ENCODE assay signal across 8 mouse cellular contexts in the genomic region with DNA sequence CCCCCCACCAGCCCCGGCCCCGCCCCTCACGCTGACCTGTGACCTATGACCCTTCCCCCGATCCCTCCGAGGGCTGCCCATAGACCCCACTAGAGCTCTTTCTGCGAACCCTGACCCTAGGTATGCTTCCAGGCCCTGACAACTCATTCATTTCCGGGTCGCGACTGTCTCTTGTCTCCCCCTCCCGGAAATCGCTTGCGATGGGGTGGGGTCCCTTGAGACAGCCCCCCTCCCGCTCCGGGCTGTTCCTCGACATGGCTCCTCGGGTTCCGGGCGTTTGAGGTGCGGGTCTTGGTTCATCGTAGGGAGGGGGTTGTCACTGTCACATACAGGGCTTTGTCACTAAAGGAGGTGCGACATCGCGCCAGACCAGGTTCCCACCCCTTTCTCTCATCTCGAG. TPM values are rescaled to one million over a fixed set of nuclear protein-coding genes. Genes with fewer than 3 reads are reported as not detected.
DNase-seq lines count a peak whose midpoint lies in the region; ATAC-seq and TF ChIP-seq lines count a peak whose summit lies in the region.

No protein-coding gene starts in this region.

- no peaks in the 10 kb centered on the region for H3K9me3 ChIP-seq in heart, embryonic 13.5 days

- H3K4me1 ChIP-seq in heart, embryonic 13.5 days, result peaks cover 28% of the 10 kb centered on the region

- no peak for TF ChIP-seq CTCF in layer of hippocampus, adult 2 months (conservative IDR thresholded peaks at IDR 0.05)

- peak overlapping the region; percentile 72 for H3K4me3 ChIP-seq in layer of hippocampus, adult 2 months
- H3K4me3 ChIP-seq in heart, embryonic 13.5 days, result peak overlapping the region; percentile 69

- H3K27me3 ChIP-seq in heart, embryonic 13.5 days (replicated peaks), result no peaks in the 10 kb centered on the region

- ATAC-seq in heart, embryonic 13.5 days (ENCODE audit: extremely low read depth, insufficient number of reproducible peaks, low FRiP score, low TSS enrichment), result peak; percentile 12; the same call in 1 of the 2 replicates

- H3K9ac ChIP-seq in heart, embryonic 13.5 days, result peak overlapping the region; percentile 86

- peaks cover 52% of the 10 kb centered on the region for H3K36me3 ChIP-seq in heart, embryonic 13.5 days

- under 1% methylated on average over 23 of the region's 24 CpGs for WGBS in heart, embryonic 13.5 days

- H3K4me2 ChIP-seq in heart, embryonic 13.5 days, result peak overlapping the region; percentile 93

- peak in 1 of 2 experiments; percentile 48 for DNase-seq in layer of hippocampus, adult 2 months (ENCODE audit: low spot score in 2 of 2)
- DNase-seq in layer of hippocampus, adult 8-10 months (ENCODE audit: low spot score in 2 of 2), result no peak
- DNase-seq in cerebellum, adult 8-10 months, result peak; percentile 62
- DNase-seq in kidney, postnatal 14 days, result peak; percentile 61
- DNase-seq in lung, postnatal 10 days, result peak; percentile 70
- DNase-seq in right cerebral cortex, postnatal 10 days (ENCODE audit: low spot score in 2 of 2), result peak; percentile 87 to 92
- no peak for DNase-seq in urinary bladder, postnatal 36 days (ENCODE audit: low spot score in 2 of 2)

- peak overlapping the region; percentile 97 for H3K27ac ChIP-seq in layer of hippocampus, adult 2 months
- H3K27ac ChIP-seq in heart, embryonic 13.5 days (replicated peaks), result peak overlapping the region; percentile 53

RNA-seq across cellular contexts. Expression of gene Dda1, which starts 0.4 kb away (rescaled TPM):
- total RNA-seq in layer of hippocampus, adult 2 months (2021), result 10 to 100 TPM; 83.2 to 89.7 TPM
- 10 to 100 TPM; 74.9 to 82.2 (median 79.0) TPM for total RNA-seq in layer of hippocampus, adult 8-10 months (2022)
- 75.6 and 87.1 TPM in 2 replicates for polyA plus RNA-seq in heart, embryonic 13.5 days (2015; fragmentation: Nextera tagmentation; extraction: Ambion mirVana)

RNA-seq across cellular contexts. Expression of gene Mrpl34, which starts 4.7 kb away (rescaled TPM):
- total RNA-seq in layer of hippocampus, adult 2 months (2021), result 10 to 100 TPM; 39.7 to 45.4 TPM
- 10 to 100 TPM; 38.6 to 47.2 (median 46.2) TPM for total RNA-seq in layer of hippocampus, adult 8-10 months (2022)
- polyA plus RNA-seq in heart, embryonic 13.5 days (2015; fragmentation: Nextera tagmentation; extraction: Ambion mirVana), result 165 and 186 TPM in 2 replicates

RNA-seq across cellular contexts. Expression of gene Abhd8, which starts 6.0 kb away (rescaled TPM):
- total RNA-seq in layer of hippocampus, adult 2 months (2021), result 100 to 1,000 TPM; 260 to 270 TPM
- total RNA-seq in layer of hippocampus, adult 8-10 months (2022), result 100 to 1,000 TPM; 200 to 255 (median 229) TPM
- 33.0 and 35.5 TPM in 2 replicates for polyA plus RNA-seq in heart, embryonic 13.5 days (2015; fragmentation: Nextera tagmentation; extraction: Ambion mirVana)

RNA-seq across cellular contexts. Expression of gene Ano8, which starts 16.4 kb away (rescaled TPM):
- total RNA-seq in layer of hippocampus, adult 2 months (2021), result 10 to 100 TPM; 52.9 to 55.3 TPM
- total RNA-seq in layer of hippocampus, adult 8-10 months (2022), result 10 to 100 TPM; 48.4 to 55.9 (median 51.6) TPM
- 0.63 and 0.78 TPM in 2 replicates for polyA plus RNA-seq in heart, embryonic 13.5 days (2015; fragmentation: Nextera tagmentation; extraction: Ambion mirVana)

RNA-seq across cellular contexts. Expression of gene Gtpbp3, which starts 18.5 kb away (rescaled TPM):
- 10 to 100 TPM; 28.7 to 32.1 TPM for total RNA-seq in layer of hippocampus, adult 2 months (2021)
- total RNA-seq in layer of hippocampus, adult 8-10 months (2022), result 10 to 100 TPM; 28.8 to 42.3 (median 32.5) TPM
- polyA plus RNA-seq in heart, embryonic 13.5 days (2015; fragmentation: Nextera tagmentation; extraction: Ambion mirVana), result 11.6 and 12.6 TPM in 2 replicates

Comparison
In these comparisons a context has a peak if more than half of its experiments do, and no peak if none do; other contexts are left out.
1. DNase-seq: peak in cerebellum, adult 8-10 months (single experiment), kidney, postnatal 14 days (single experiment), lung, postnatal 10 days (single experiment) and right cerebral cortex, postnatal 10 days (2 of 2); none in layer of hippocampus, adult 8-10 months (0 of 2) and urinary bladder, postnatal 36 days (0 of 2).